In the genomic region with DNA sequence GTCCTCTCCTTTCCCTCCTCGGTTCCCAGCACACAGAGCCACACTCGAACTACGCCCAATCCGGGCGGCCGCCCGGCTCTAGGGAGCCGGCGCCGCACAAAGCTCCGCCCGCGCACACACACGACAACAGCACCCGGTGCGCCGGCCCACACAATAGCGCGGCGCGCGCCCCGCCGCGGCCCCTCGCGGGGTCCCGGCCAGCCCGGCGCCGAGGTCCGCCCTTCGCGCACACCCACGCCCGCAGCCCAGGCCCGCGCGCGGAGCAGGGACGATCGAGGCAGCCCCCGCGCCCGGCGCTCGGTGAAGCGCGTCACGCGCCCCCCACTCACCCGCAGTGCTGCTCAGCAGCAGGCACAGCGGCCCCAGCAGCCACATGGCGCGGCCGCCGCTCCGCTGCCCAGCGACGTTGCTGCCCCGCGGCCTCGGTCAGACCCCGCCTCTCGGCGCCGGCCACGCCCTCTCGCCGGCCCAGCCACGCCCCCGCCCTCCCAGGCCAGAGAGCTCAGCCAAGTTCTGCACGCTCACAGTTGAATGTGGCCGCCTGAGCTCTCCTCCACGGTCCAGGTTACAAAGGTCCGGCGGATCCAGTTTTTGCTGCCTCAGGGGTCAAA, we compare ENCODE assay signal across 8 mouse cellular contexts. TPM values are rescaled to one million over a fixed set of nuclear protein-coding genes. Genes with fewer than 3 reads are reported as not detected.
DNase-seq lines count a peak whose midpoint lies in the region; ATAC-seq and TF ChIP-seq lines count a peak whose summit lies in the region.

A gene (minus strand): TSS at position 435 of the 611 bp plus-strand sequence.

- peak within 1 kb of the TSS; percentile 90 for H3K9ac ChIP-seq in hindbrain, embryonic 13.5 days

- peak within 1 kb of the TSS; percentile 84 for H3K4me2 ChIP-seq in hindbrain, embryonic 13.5 days

- WGBS in hindbrain, embryonic 13.5 days, result under 1% methylated on average over 65 of the region's 77 CpGs

- TF ChIP-seq CTCF in Patski (IDR thresholded peaks at IDR 0.05), result no peak

- ATAC-seq in Patski, result peak; percentile 94
- peak; percentile 95 for ATAC-seq in hindbrain, embryonic 13.5 days (ENCODE audit: low FRiP score)

- peak within 1 kb of the TSS; percentile 79 for H3K4me3 ChIP-seq in hindbrain, embryonic 13.5 days

- no peaks in the 10 kb centered on the region for H3K27me3 ChIP-seq in Patski
- H3K27me3 ChIP-seq in hindbrain, embryonic 13.5 days, result no peaks in the 10 kb centered on the region

- H3K9me3 ChIP-seq in hindbrain, embryonic 13.5 days, result no peaks in the 10 kb centered on the region

- POLR2A ChIA-PET in Patski (lab: Charles Lee), result interaction anchor here (1.3 to 1.5 kb wide), 2 partner anchors 8 to 16 kb away, joined by 3 to 4 read pairs; no protein-coding TSS in a partner anchor

- H3K36me3 ChIP-seq in hindbrain, embryonic 13.5 days, result no peaks in the 10 kb centered on the region

- CTCF ChIA-PET in Patski (lab: Charles Lee), result interaction anchor here (1.1 to 2.3 kb wide), 2 partner anchors 10 to 18 kb away, joined by 3 to 7 read pairs; no protein-coding TSS in a partner anchor

- DNase-seq in Patski (ENCODE audit: low read depth, low spot score), result peak; percentile 13
- DNase-seq in cerebellum, postnatal 14 days, result peak; percentile 86 to 93
- DNase-seq in frontal cortex, postnatal 14 days (ENCODE audit: low spot score in 2 of 2), result peak; percentile 49 to 74
- peak; percentile 70 to 72 for DNase-seq in layer of hippocampus, postnatal 25 days (ENCODE audit: extremely low spot score in 1 of 2, low spot score in 1 of 2)
- peak; percentile 95 for DNase-seq in lung, postnatal 14 days
- DNase-seq in ovary, postnatal 36 days (ENCODE audit: low spot score), result peak; percentile 96
- peak; percentile 86 for DNase-seq in thymus, postnatal 25 days

- in situ Hi-C loops in Patski (cut with MboI; ENCODE audit: low pct_unique_long_range_greater_than_20kb), result no loop called here

- H3K4me1 ChIP-seq in hindbrain, embryonic 13.5 days (replicated peaks), result peaks cover 42% of the 10 kb centered on the region

- peak within 1 kb of the TSS; percentile 91 for H3K27ac ChIP-seq in hindbrain, embryonic 13.5 days

RNA-seq across cellular contexts. Expression of the gene that starts here (rescaled TPM):
- polyA plus RNA-seq in Patski (2021), result 8.1 TPM
- 37.1 and 38.8 TPM in 2 replicates for polyA plus RNA-seq in hindbrain, embryonic 13.5 days (2015; fragmentation: Nextera tagmentation; extraction: Ambion mirVana)
- 10 to 100 TPM in 1 of 2 experiments, 1 to 10 TPM in 1; 9.2 to 11.5 TPM for total RNA-seq in layer of hippocampus, postnatal 25 days (2021)

Comparison
In these comparisons a context has a peak if more than half of its experiments do, and no peak if none do; other contexts are left out.
1. Peak in every context shown above with its lines: DNase-seq, ATAC-seq, H3K4me3 ChIP-seq and H3K27ac ChIP-seq.
2. DNase-seq: peak in every context shown above with its lines; median percentile 96 in ovary, postnatal 36 days; 95 in lung, postnatal 14 days; 90 in cerebellum, postnatal 14 days; 86 in thymus, postnatal 25 days; 71 in layer of hippocampus, postnatal 25 days; 62 in frontal cortex, postnatal 14 days; 13 in Patski.